Mouse (Mus musculus): ENCODE results near the gene Npr1. TPM values are rescaled to one million over a fixed set of nuclear protein-coding genes. Genes with fewer than 3 reads are reported as not detected.

Gene Npr1
- polyA plus RNA-seq, 1 experiment from 2014 or later, result 9.2 TPM

DNA sequence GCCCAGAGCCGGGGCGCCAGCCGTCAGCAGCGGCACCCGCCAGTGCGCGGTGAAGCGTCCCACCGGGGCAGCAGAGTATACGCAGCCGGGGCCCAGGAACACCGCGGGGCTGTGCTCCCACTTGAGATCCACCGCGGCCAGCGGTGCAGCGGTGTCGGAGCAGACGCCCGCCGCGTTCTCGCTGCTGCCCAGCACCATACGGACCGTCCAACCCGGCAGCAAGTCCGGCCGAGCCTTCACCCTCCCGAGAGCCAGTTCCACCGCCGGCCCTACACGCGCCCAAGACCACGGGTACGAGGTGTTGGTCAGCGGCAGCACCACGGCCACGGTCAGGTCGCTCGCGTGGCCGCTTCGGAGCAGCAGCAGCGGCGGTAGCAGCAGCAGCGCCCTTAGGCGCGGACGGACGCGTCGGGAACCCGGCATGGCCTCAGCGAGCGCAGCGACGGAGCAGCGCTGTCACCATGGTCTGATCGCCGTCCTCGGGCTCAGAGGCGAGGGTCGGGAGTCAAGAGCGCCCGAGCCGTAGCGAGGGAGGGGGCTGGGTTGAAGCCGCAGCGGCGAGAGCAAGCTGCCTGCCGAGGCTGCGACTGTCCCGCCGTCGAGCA is 483 bp downstream of the Npr1 start:
- DNase-seq (ENCODE audit: low spot score), result peak; percentile 60
- H3K27ac ChIP-seq (ENCODE audit: low read depth, low read length), result no peak overlapping the region

DNA sequence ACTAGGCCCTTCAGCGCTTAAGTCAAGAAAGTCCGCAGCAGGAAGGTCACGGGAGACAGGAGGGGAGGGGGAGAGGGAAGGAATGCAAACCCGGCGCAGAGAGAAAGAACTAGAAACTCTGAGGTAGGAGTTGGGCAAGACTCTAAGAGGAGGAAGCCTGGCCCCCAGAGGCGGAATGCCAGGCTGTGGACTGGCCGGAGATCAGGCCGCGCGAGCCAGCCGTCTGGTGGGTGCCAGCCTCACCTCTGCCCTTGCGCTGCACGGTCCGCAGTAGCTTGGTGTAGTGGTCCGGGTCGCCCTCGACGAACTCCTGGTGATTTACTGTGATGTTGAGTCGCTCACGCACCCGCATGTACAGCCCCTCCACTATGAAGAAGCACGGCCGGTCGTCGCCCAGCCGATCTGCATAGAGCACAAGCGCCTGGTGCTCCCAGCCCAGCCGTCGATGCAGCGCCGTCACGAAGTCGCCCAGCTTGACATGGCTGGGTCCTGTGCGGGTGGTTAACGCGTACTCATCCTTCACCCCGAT is 1.1 kb downstream of the Npr1 start:
- no peak overlapping the region for H3K27ac ChIP-seq (ENCODE audit: low read depth, low read length)
- DNase-seq (ENCODE audit: low spot score), result no peak
- H3K36me3 ChIP-seq (ENCODE audit: control insufficient read depth, insufficient read depth, low read length), result no peaks in the 10 kb centered on the region
- peak overlapping the region; percentile 83 for H3K4me2 ChIP-seq
- H3K9ac ChIP-seq (ENCODE audit: low read depth, low read length), result no peak overlapping the region
- H3K9me3 ChIP-seq (ENCODE audit: control insufficient read depth, low read length), result no peaks in the 10 kb centered on the region
- WGBS, result 18% methylated on average over 37 of the region's 37 CpGs
- peaks cover 46% of the 10 kb centered on the region for H3K27me3 ChIP-seq (replicated peaks; ENCODE audit: control insufficient read depth, insufficient read depth, low read length)
- peaks cover 7% of the 10 kb centered on the region for H3K4me1 ChIP-seq (replicated peaks; ENCODE audit: control insufficient read depth, insufficient read depth, low read length)
- no peak for ATAC-seq (replicated peaks; ENCODE audit: low FRiP score)
- H3K4me3 ChIP-seq (ENCODE audit: low read depth, low read length), result peak overlapping the region; percentile 52

More for the DNA sequence above, 483 bp downstream of the Npr1 start:
- H3K27me3 ChIP-seq (replicated peaks; ENCODE audit: control insufficient read depth, insufficient read depth, low read length), result peaks cover 46% of the 10 kb centered on the region
- H3K36me3 ChIP-seq (ENCODE audit: control insufficient read depth, insufficient read depth, low read length), result no peaks in the 10 kb centered on the region
- ATAC-seq (replicated peaks; ENCODE audit: low FRiP score), result 0 out of 2 replicates have a peak, but pooled peaks have one; percentile 30
- peak overlapping the region; percentile 52 for H3K4me3 ChIP-seq (ENCODE audit: low read depth, low read length)
- peaks cover 7% of the 10 kb centered on the region for H3K4me1 ChIP-seq (replicated peaks; ENCODE audit: control insufficient read depth, insufficient read depth, low read length)
- WGBS, result 2% methylated on average over 75 of the region's 75 CpGs
- no peaks in the 10 kb centered on the region for H3K9me3 ChIP-seq (ENCODE audit: control insufficient read depth, low read length)
- H3K4me2 ChIP-seq, result peak overlapping the region; percentile 83
- peak overlapping the region; percentile 41 for H3K9ac ChIP-seq (ENCODE audit: low read depth, low read length)

DNA sequence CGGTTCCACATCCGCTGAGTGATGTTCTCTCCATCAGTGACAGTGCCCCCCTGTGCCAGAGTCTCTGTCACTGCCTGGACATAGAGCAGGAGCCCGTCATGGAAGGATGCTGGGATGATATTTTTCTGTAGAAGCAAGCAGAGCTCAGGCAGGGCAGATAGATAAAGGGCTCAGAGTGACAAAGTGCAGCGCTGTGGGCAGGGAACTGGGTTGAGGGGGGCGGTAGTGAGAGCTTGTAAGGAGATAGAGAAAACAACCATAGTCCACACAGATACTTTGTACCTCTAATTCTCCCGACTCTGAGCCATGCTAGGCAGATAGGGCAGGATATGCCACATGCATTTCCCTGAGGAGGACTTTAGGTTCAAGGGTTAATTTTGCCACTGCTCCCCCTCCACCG is 3.1 kb downstream of the Npr1 start:
- WGBS, result 30% methylated on average over 7 of the region's 7 CpGs
- no peak for DNase-seq (ENCODE audit: low spot score)
- H3K36me3 ChIP-seq (ENCODE audit: control insufficient read depth, insufficient read depth, low read length), result no peaks in the 10 kb centered on the region
- no peak for ATAC-seq (replicated peaks; ENCODE audit: low FRiP score)
- no peak overlapping the region for H3K27ac ChIP-seq (ENCODE audit: low read depth, low read length)
- H3K9me3 ChIP-seq (ENCODE audit: control insufficient read depth, low read length), result no peaks in the 10 kb centered on the region
- peaks cover 7% of the 10 kb centered on the region for H3K4me1 ChIP-seq (replicated peaks; ENCODE audit: control insufficient read depth, insufficient read depth, low read length)
- peak overlapping the region; percentile 27 for H3K4me2 ChIP-seq
- H3K9ac ChIP-seq (ENCODE audit: low read depth, low read length), result no peak overlapping the region
- peaks cover 46% of the 10 kb centered on the region for H3K27me3 ChIP-seq (replicated peaks; ENCODE audit: control insufficient read depth, insufficient read depth, low read length)
- no peak overlapping the region for H3K4me3 ChIP-seq (ENCODE audit: low read depth, low read length)

DNA sequence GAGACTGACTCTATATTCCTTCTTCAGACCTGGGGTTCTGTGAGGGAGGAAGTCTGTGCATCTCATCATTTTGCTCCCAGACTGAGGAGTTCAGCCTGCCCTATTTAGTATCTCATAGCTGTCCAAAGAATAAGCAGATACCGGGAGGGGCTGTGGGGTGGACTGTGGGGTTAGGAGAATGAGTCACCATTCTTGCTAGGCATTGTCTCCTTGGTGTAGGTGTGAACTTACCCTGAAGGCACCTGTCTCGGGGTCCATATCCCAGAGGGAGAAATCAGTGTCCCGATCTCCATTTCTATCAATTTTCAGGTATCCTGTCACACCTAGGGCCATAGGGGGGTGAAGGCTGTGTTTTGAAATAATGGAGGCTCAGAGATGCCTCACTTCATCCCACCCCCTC is 3.7 kb downstream of the Npr1 start:
- no peak for ATAC-seq (replicated peaks; ENCODE audit: low FRiP score)
- Histone ChIP-seq H3K4me3 (ENCODE audit: low read depth, low read length) (no peak overlapping the region), H3K9me3 (ENCODE audit: control insufficient read depth, low read length) (no peaks in the 10 kb centered on the region), H3K27me3 (replicated peaks; ENCODE audit: control insufficient read depth, insufficient read depth, low read length) (peaks cover 46% of the 10 kb centered on the region), H3K36me3 (ENCODE audit: control insufficient read depth, insufficient read depth, low read length) (no peaks in the 10 kb centered on the region), H3K9ac (ENCODE audit: low read depth, low read length) (no peak overlapping the region), H3K4me1 (replicated peaks; ENCODE audit: control insufficient read depth, insufficient read depth, low read length) (peaks cover 7% of the 10 kb centered on the region), H3K4me2 (no peak overlapping the region), H3K27ac (ENCODE audit: low read depth, low read length) (no peak overlapping the region)
- DNase-seq (ENCODE audit: low spot score), result no peak
- WGBS, result 81% methylated on average over 3 of the region's 3 CpGs

DNA sequence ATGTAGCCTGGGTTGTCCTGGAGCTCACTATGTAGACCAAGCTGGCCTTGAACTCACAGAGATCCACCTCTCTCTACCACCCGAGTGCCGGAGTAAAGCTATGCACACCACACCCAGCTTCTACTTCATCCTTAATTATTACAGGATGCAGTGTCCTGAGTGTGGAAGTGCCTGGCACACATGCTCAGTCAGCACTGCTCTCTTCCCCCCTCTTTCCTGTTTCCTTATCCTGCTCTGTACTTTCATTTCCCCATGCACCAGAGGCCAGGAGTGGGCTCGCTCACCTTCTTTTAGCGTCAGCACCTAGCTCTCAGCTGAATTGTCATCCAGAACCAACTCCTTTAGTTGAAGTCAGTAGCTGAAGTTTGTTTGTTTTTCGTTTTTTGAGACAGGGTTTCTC is 5.4 kb downstream of the Npr1 start:
- Histone ChIP-seq H3K27me3 (replicated peaks; ENCODE audit: control insufficient read depth, insufficient read depth, low read length) (peaks cover 38% of the 10 kb centered on the region), H3K36me3 (ENCODE audit: control insufficient read depth, insufficient read depth, low read length) (no peaks in the 10 kb centered on the region)

DNA sequence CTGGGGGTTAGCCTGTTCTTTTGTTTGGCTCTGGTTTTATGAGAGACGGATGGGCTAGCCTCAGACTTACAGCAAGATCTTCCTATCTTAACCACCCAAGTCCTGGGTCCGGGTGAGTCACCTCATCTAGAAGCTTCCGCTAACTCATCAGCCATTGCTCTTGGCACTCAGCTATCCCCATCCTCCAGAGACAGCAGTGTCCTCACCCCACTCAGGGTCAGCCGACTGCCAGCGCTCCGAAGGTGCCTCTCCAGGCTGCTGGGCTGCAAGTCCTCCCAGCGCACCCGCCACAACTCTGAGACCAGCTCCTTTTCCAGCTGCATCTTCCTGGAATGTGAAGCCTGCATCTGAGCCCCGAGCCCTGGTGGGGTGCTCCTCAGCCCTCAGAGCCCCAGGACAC is 5.9 kb downstream of the Npr1 start:
- Histone ChIP-seq H3K36me3 (ENCODE audit: control insufficient read depth, insufficient read depth, low read length) (no peaks in the 10 kb centered on the region), H3K27ac (ENCODE audit: low read depth, low read length) (no peak overlapping the region), H3K4me3 (ENCODE audit: low read depth, low read length) (no peak overlapping the region), H3K4me2 (no peak overlapping the region), H3K9me3 (ENCODE audit: control insufficient read depth, low read length) (no peaks in the 10 kb centered on the region), H3K9ac (ENCODE audit: low read depth, low read length) (no peak overlapping the region), H3K27me3 (replicated peaks; ENCODE audit: control insufficient read depth, insufficient read depth, low read length) (peaks cover 32% of the 10 kb centered on the region), H3K4me1 (replicated peaks; ENCODE audit: control insufficient read depth, insufficient read depth, low read length) (0 out of 2 replicates have a peak, but pooled peaks cover 3% of the 10 kb centered on the region)
- 82% methylated on average over 9 of the region's 9 CpGs for WGBS
- no peak for ATAC-seq (replicated peaks; ENCODE audit: low FRiP score)
- no peak for DNase-seq (ENCODE audit: low spot score)

More for the DNA sequence above, 5.4 kb downstream of the Npr1 start:
- Histone ChIP-seq H3K4me2 (no peak overlapping the region), H3K4me3 (ENCODE audit: low read depth, low read length) (no peak overlapping the region), H3K4me1 (replicated peaks; ENCODE audit: control insufficient read depth, insufficient read depth, low read length) (peaks cover 6% of the 10 kb centered on the region; the same call in 1 of the 2 replicates), H3K9ac (ENCODE audit: low read depth, low read length) (no peak overlapping the region), H3K27ac (ENCODE audit: low read depth, low read length) (no peak overlapping the region), H3K9me3 (ENCODE audit: control insufficient read depth, low read length) (no peaks in the 10 kb centered on the region)
- WGBS, result 57% methylated on average over 5 of the region's 5 CpGs
- no peak for ATAC-seq (replicated peaks; ENCODE audit: low FRiP score)
- no peak for DNase-seq (ENCODE audit: low spot score)

DNA sequence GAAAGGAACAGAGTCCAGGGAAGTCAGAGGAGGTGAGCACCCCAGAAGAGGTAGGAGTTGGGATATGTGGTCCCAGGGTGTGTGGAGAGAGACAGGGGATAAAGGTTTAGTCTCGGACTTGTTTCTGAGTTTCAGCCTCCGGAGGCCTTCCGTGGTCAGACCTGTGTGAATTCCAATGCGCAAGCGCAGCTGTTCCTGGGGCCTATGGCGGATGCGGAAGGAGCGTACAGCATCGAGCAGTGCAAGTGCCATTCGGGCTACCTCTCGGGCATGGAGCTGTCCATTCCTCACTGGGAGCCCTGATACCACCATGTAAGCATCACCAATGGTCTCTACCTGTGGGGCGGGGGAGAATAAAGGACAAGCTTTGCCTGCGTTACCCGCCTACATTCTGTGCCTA is 10.7 kb downstream of the Npr1 start:
- DNase-seq (ENCODE audit: low spot score), result no peak
- 92% methylated on average over 14 of the region's 14 CpGs for WGBS
- no peaks in the 10 kb centered on the region for H3K36me3 ChIP-seq (ENCODE audit: control insufficient read depth, insufficient read depth, low read length)

DNA sequence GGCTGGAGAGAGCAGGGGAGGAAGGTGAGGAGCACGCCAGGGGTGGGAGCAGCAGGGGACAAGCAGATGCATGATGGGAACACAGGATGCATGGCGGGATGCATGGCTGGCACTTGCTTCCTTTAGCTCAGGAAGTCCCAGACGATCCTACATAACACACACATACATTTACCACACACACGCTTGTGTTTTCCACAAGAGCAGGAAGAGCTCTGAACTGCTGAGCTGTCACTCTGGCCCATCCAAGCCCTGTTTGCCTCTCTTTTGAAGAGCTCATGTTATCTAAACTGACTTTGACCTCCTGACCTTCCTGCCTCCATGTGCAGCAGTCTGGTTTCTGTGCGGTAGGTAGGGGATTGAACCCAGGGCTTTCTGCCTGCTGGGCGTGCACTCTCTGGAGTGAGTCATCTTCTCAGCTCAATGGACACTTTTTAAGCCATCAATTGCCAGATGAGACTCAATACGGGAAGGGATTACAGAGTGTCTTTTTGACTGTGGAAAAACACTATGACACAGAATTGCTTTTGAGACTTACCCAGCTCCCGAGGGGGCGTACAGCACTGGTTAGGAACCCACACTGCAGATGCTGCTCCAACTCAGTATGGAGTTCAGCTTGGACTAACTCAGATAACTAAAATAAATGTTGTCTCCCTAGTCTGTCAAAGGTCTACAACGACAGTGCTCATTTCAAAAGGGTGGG is 14.1 kb downstream of the Npr1 start:
- Histone ChIP-seq H3K9me3 (ENCODE audit: control insufficient read depth, low read length) (no peaks in the 10 kb centered on the region), H3K27me3 (replicated peaks; ENCODE audit: control insufficient read depth, insufficient read depth, low read length) (no peaks in the 10 kb centered on the region), H3K36me3 (ENCODE audit: control insufficient read depth, insufficient read depth, low read length) (no peaks in the 10 kb centered on the region), H3K4me3 (ENCODE audit: low read depth, low read length) (peak overlapping the region; percentile 38), H3K9ac (ENCODE audit: low read depth, low read length) (no peak overlapping the region), H3K4me1 (replicated peaks; ENCODE audit: control insufficient read depth, insufficient read depth, low read length) (peaks cover 19% of the 10 kb centered on the region), H3K4me2 (peak overlapping the region; percentile 62), H3K27ac (ENCODE audit: low read depth, low read length) (peak overlapping the region; percentile 55; the same call in 1 of the 2 replicates)
- 31% methylated on average over 10 of the region's 10 CpGs for WGBS
- ATAC-seq (replicated peaks; ENCODE audit: low FRiP score) (peak; percentile 61), DNase-seq (ENCODE audit: low spot score) (no peak)

More for the DNA sequence above, 10.7 kb downstream of the Npr1 start:
- H3K27me3 ChIP-seq (replicated peaks; ENCODE audit: control insufficient read depth, insufficient read depth, low read length), result no peaks in the 10 kb centered on the region; the same call in none of the 2 replicates
- no peak for ATAC-seq (replicated peaks; ENCODE audit: low FRiP score)
- H3K9ac ChIP-seq (ENCODE audit: low read depth, low read length), result no peak overlapping the region
- no peak overlapping the region for H3K4me3 ChIP-seq (ENCODE audit: low read depth, low read length)
- peaks cover 10% of the 10 kb centered on the region for H3K4me1 ChIP-seq (replicated peaks; ENCODE audit: control insufficient read depth, insufficient read depth, low read length)
- H3K4me2 ChIP-seq, result no peak overlapping the region
- no peak overlapping the region for H3K27ac ChIP-seq (ENCODE audit: low read depth, low read length)
- H3K9me3 ChIP-seq (ENCODE audit: control insufficient read depth, low read length), result no peaks in the 10 kb centered on the region
